9 mouse cellular contexts compared by ENCODE assay signal in genomic region chr2:172551872-172552271, GRCm38 (mm10). TPM values are rescaled to one million over a fixed set of nuclear protein-coding genes. Genes with fewer than 3 reads are reported as not detected.
DNase-seq lines count a peak whose midpoint lies in the region; ATAC-seq and TF ChIP-seq lines count a peak whose summit lies in the region.
"Had no signal": no experiment of that assay in that cellular context is flagged by ENCODE, and none has a peak within 500 bp of the region (broad histone marks: within the 10 kb centered on the region; RNA-seq: fewer than 3 reads in every experiment).

No protein-coding gene starts in this region.

- H3K36me3 ChIP-seq in heart, embryonic 15.5 days, result no peaks in the 10 kb centered on the region
- H3K36me3 ChIP-seq in E14TG2a.4 (ENCODE audit: insufficient read depth, low read length), result peaks cover 52% of the 10 kb centered on the region
- H3K36me3 ChIP-seq in embryonic facial prominence, embryonic 14.5 days (ENCODE audit: control insufficient read depth, insufficient read depth, low read length), result no peaks in the 10 kb centered on the region
- H3K36me3 ChIP-seq in intestine, embryonic 16.5 days (ENCODE audit: control insufficient read depth, insufficient read depth, low read length), result no peaks in the 10 kb centered on the region

- peak overlapping the region; percentile 69; the same call in 1 of the 2 replicates for H3K4me2 ChIP-seq in heart, embryonic 15.5 days
- peak overlapping the region; percentile 74 for H3K4me2 ChIP-seq in embryonic facial prominence, embryonic 14.5 days (ENCODE audit: low read depth, low read length)
- no peak overlapping the region for H3K4me2 ChIP-seq in intestine, embryonic 16.5 days (ENCODE audit: low read depth, low read length)

- H3K27ac ChIP-seq in heart, embryonic 15.5 days, result no peak overlapping the region
- H3K27ac ChIP-seq in embryonic facial prominence, embryonic 14.5 days (replicated peaks; ENCODE audit: low read depth, low read length), result no peak overlapping the region
- H3K27ac ChIP-seq in intestine, embryonic 16.5 days (ENCODE audit: low read length), result no peak overlapping the region

- H3K4me3 ChIP-seq in heart, embryonic 15.5 days, result peak overlapping the region; percentile 42; the same call in 1 of the 2 replicates
- peak overlapping the region; percentile 88 for H3K4me3 ChIP-seq in E14TG2a.4 (replicated peaks; ENCODE audit: low read length)
- peak overlapping the region; percentile 50 for H3K4me3 ChIP-seq in embryonic facial prominence, embryonic 14.5 days (ENCODE audit: low read depth, low read length)
- H3K4me3 ChIP-seq in intestine, embryonic 16.5 days (ENCODE audit: low read length), result 0 out of 2 replicates have a peak overlapping the region, but pooled peaks have one; percentile 11

- H3K4me1 ChIP-seq in heart, embryonic 15.5 days (replicated peaks), result peaks cover 44% of the 10 kb centered on the region
- peaks cover 71% of the 10 kb centered on the region for H3K4me1 ChIP-seq in E14TG2a.4 (replicated peaks; ENCODE audit: low read depth, low read length)
- peaks cover 29% of the 10 kb centered on the region for H3K4me1 ChIP-seq in embryonic facial prominence, embryonic 14.5 days (ENCODE audit: control insufficient read depth, insufficient read depth, low read length)
- H3K4me1 ChIP-seq in intestine, embryonic 16.5 days (ENCODE audit: control insufficient read depth, insufficient read depth, low read length), result peaks cover 33% of the 10 kb centered on the region

- H3K27me3 ChIP-seq in heart, embryonic 15.5 days, result peaks cover 97% of the 10 kb centered on the region
- peaks cover 41% of the 10 kb centered on the region for H3K27me3 ChIP-seq in E14TG2a.4 (ENCODE audit: insufficient read depth, low read length)
- H3K27me3 ChIP-seq in embryonic facial prominence, embryonic 14.5 days (replicated peaks; ENCODE audit: control insufficient read depth, insufficient read depth, low read length), result peaks cover 78% of the 10 kb centered on the region
- peaks cover 78% of the 10 kb centered on the region for H3K27me3 ChIP-seq in intestine, embryonic 16.5 days (replicated peaks; ENCODE audit: control insufficient read depth, insufficient read depth, low read length)

- WGBS in heart, embryonic 15.5 days, result 6% methylated on average over 14 of the region's 14 CpGs
- WGBS in embryonic facial prominence, embryonic 14.5 days, result 6% methylated on average over 12 of the region's 14 CpGs
- 7% methylated on average over 14 of the region's 14 CpGs for WGBS in intestine, embryonic 16.5 days

- intact Hi-C loops in heart, postnatal 10 days (cut with DNase I), result loop anchor here (5.0 kb wide), 1 partner anchor 275 kb away; no protein-coding TSS in a partner anchor
- intact Hi-C loops in gastrocnemius, postnatal 36 days (cut with DNase I), result loop anchor here (2.0 kb wide), 1 partner anchor 221 kb away; no protein-coding TSS in a partner anchor

- no peak for ATAC-seq in heart, embryonic 15.5 days (replicated peaks; ENCODE audit: insufficient number of reproducible peaks, insufficient read depth, low FRiP score, low read depth)
- ATAC-seq in embryonic facial prominence, embryonic 14.5 days (ENCODE audit: low read depth), result no peak
- no peak for ATAC-seq in intestine, embryonic 16.5 days

- no peak for TF ChIP-seq CTCF in E14TG2a.4 (conservative IDR thresholded peaks at IDR 0.05; ENCODE audit: low read length)

- H3K9me3 ChIP-seq in heart, embryonic 15.5 days (replicated peaks), result no peaks in the 10 kb centered on the region
- no peaks in the 10 kb centered on the region for H3K9me3 ChIP-seq in E14TG2a.4 (ENCODE audit: low read length)
- H3K9me3 ChIP-seq in embryonic facial prominence, embryonic 14.5 days (ENCODE audit: control insufficient read depth, low read length), result no peaks in the 10 kb centered on the region
- H3K9me3 ChIP-seq in intestine, embryonic 16.5 days (ENCODE audit: control insufficient read depth, low read length), result no peaks in the 10 kb centered on the region

- DNase-seq in heart, postnatal 10 days, result no peak
- DNase-seq in embryonic facial prominence, embryonic 14.5 days (ENCODE audit: low spot score), result no peak
- no peak for DNase-seq in gastrocnemius, postnatal 36 days
- DNase-seq in layer of hippocampus, adult 9-11 months, result no peak
- no peak for DNase-seq in adrenal gland, postnatal 4 days (ENCODE audit: low spot score in 2 of 2)
- DNase-seq: kidney, postnatal 36 days had no signal

- H3K9ac ChIP-seq in heart, embryonic 15.5 days, result no peak overlapping the region
- peak overlapping the region; percentile 59 for H3K9ac ChIP-seq in embryonic facial prominence, embryonic 14.5 days (ENCODE audit: low read depth, low read length)
- no peak overlapping the region for H3K9ac ChIP-seq in intestine, embryonic 16.5 days (ENCODE audit: low read depth, low read length)

RNA-seq across cellular contexts. Expression of gene Tfap2c, which starts 2.5 kb away (rescaled TPM):
- 0.13 and 0.57 TPM in 2 replicates for polyA plus RNA-seq in heart, embryonic 15.5 days (2015; fragmentation: Nextera tagmentation; extraction: Ambion mirVana)
- total RNA-seq in heart, postnatal 10 days (2021), result not detected
- polyA plus RNA-seq in embryonic facial prominence, embryonic 14.5 days (2014; fragmentation: Nextera tagmentation; extraction: Ambion mirVana), result 8.9 and 9.8 TPM in 2 replicates
- 0.04 and 0.13 TPM in 2 replicates for polyA plus RNA-seq in intestine, embryonic 16.5 days (2015; fragmentation: Nextera tagmentation; extraction: Ambion mirVana)
- total RNA-seq in gastrocnemius, postnatal 36 days (2021), result not detected
- under 1 TPM in 1 of 2 experiments, not detected in 1; 0.11 TPM for total RNA-seq in adrenal gland, postnatal 4 days (2021)

Comparison
In these comparisons a context has a peak if more than half of its experiments do, and no peak if none do; other contexts are left out.
1. H3K4me3 ChIP-seq: peak in every context shown above with its lines; median percentile 88 in E14TG2a.4; 50 in embryonic facial prominence, embryonic 14.5 days; 42 in heart, embryonic 15.5 days; 11 in intestine, embryonic 16.5 days.